Mouse (Mus musculus) hindbrain, embryonic 14.5 days (tissue): ENCODE results near the gene Ndufa13. TPM values are rescaled to one million over a fixed set of nuclear protein-coding genes. Genes with fewer than 3 reads are reported as not detected.
A peak's percentile ranks its signal among the peaks of the same experiment; 100 is the strongest.

ENCODE experiments used
- ATAC-seq: fragments of 200-750 bp; cut with Nextera tagmentation; 2 replicates; pipeline ENCODE4 v1.8.0; 2017; ENCODE audit warnings: moderate number of reproducible peaks, mild to moderate bottlenecking, moderate TSS enrichment, moderate library complexity; ENCODE audit not compliant: low FRiP score
- DNase-seq: peaks from one replicate; pipeline ENCODE4 v3.0.0-alpha.2; 2015; ENCODE audit warnings: low spot score
- H3K27ac ChIP-seq: fragments of 300-500 bp; sonication (generic); 2 replicates; pipeline ENCODE4 v1.5.1; 2014; ENCODE audit warnings: mild to moderate bottlenecking, moderate library complexity
- H3K27me3 ChIP-seq: fragments of 300-500 bp; sonication (generic); 2 replicates; pipeline ENCODE4 v1.6.1; 2014; ENCODE audit warnings: mild to moderate bottlenecking, low read length, mixed read lengths; ENCODE audit not compliant: control insufficient read depth, insufficient read depth
- H3K36me3 ChIP-seq: fragments of 300-500 bp; sonication (generic); replicated peaks from 2 replicates; pipeline ENCODE4 v1.6.1; 2014; ENCODE audit not compliant: control insufficient read depth, insufficient read depth
- H3K4me1 ChIP-seq: fragments of 300-500 bp; sonication (generic); replicated peaks from 2 replicates; pipeline ENCODE4 v1.6.1; 2014; ENCODE audit warnings: antibody characterized with exemption, low read length, mixed read lengths; ENCODE audit not compliant: control insufficient read depth, insufficient read depth
- H3K4me2 ChIP-seq: fragments of 300-500 bp; sonication (generic); replicated peaks from 2 replicates; pipeline ENCODE4 v1.6.1; 2014; ENCODE audit warnings: mild to moderate bottlenecking, moderate library complexity
- H3K4me3 ChIP-seq: fragments of 300-500 bp; sonication (generic); replicated peaks from 2 replicates; pipeline ENCODE4 v1.5.1; 2014; ENCODE audit warnings: mild to moderate bottlenecking, low read length
- H3K9ac ChIP-seq: fragments of 300-500 bp; sonication (generic); 2 replicates; pipeline ENCODE4 v1.6.1; 2014
- H3K9me3 ChIP-seq: fragments of 300-500 bp; sonication (generic); 2 replicates; pipeline ENCODE4 v1.6.1; 2016; ENCODE audit warnings: low read length; ENCODE audit not compliant: control insufficient read depth
- WGBS: fragments of 180-500 bp; shearing (Covaris S2); extraction: QIAGEN DNeasy Blood & Tissue Kit; methylation state at CpG from one replicate; pipeline ENCODE4 v1.1.7; 2014; 5-methylcytosine and 5-hydroxymethylcytosine counted together
- polyA plus RNA-seq: library from polyadenylated mRNA; unstranded; fragments of >200 nt; fragmentation: Nextera tagmentation; extraction: Ambion mirVana; gene quantifications from 2 replicates; pipeline ENCODE4 v1.2.1, GENCODE M21; 2014

Ndufa13 gene
- polyA plus RNA-seq, 1 experiment from 2014 or later = 213 TPM

DNA sequence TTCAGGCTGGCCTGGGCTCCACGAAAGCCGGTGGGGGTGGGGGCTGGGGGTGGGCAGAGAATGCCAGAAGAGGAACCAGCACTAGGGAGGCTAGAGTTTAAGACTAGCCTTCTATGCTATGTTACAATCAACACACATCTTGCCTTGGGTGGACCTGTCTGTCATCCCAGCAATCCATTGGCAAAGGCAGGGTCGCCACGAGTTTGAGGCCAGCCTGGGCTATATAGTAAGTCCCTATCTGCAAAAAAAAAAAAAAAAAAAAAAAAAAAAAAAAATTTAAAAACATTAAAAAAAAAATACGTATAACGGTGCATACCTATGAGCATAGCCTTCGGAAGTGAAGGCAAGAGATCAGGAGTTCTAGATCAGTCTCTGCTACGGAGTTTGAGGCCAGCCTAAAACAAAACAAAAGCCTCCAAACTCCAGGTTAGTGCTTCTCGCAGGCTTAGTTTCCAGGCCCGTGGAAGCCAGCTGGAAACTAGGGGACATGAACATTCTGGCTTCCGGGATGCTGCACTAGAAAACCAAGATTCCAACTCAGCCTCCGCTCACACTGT, 1.4 kb downstream of the Ndufa13 start:
- ATAC-seq = peak; percentile 5; the same call in 1 of the 2 replicates
- Histone ChIP-seq H3K27ac (peak overlapping the region; percentile 93), H3K27me3 (no peaks in the 10 kb centered on the region), H3K9me3 (no peaks in the 10 kb centered on the region), H3K9ac (peak overlapping the region; percentile 77), H3K4me3 (peak overlapping the region; percentile 80), H3K4me1 (peaks cover 25% of the 10 kb centered on the region), H3K36me3 (peaks cover 4% of the 10 kb centered on the region; the same call in 1 of the 2 replicates), H3K4me2 (peak overlapping the region; percentile 99)
- 19% methylated on average over 12 of the region's 12 CpGs for WGBS
- DNase-seq = no peak

DNA sequence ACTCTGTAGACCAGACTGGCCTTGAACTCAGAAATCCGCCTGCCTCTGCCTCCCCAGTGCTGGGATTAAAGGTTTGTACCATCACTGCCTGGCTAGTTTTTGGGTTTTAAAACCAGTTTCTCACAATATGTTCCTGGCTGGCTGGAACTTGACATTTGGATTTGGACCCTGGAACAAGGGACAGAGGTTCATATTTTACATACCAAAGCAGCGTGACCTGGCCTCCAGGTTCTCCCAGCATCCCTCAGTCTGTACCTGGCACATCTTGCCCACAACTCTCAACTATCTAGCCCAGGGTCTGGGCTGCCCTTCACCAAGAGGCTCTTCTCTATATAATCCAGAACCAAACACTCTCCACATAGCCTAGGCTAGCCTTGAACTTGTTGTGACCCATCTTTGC, 2.5 kb downstream of the Ndufa13 start:
- peaks cover 25% of the 10 kb centered on the region for H3K4me1 ChIP-seq
- no peak overlapping the region for H3K9ac ChIP-seq
- H3K27me3 ChIP-seq = no peaks in the 10 kb centered on the region
- WGBS = 95% methylated on average over 2 of the region's 2 CpGs
- DNase-seq (no peak), ATAC-seq (no peak)
- H3K4me2 ChIP-seq = peak overlapping the region; percentile 99; the same call in 1 of the 2 replicates
- no peaks in the 10 kb centered on the region for H3K9me3 ChIP-seq
- H3K36me3 ChIP-seq = peaks cover 4% of the 10 kb centered on the region; the same call in 1 of the 2 replicates
- H3K27ac ChIP-seq = no peak overlapping the region
- no peak overlapping the region for H3K4me3 ChIP-seq

DNA sequence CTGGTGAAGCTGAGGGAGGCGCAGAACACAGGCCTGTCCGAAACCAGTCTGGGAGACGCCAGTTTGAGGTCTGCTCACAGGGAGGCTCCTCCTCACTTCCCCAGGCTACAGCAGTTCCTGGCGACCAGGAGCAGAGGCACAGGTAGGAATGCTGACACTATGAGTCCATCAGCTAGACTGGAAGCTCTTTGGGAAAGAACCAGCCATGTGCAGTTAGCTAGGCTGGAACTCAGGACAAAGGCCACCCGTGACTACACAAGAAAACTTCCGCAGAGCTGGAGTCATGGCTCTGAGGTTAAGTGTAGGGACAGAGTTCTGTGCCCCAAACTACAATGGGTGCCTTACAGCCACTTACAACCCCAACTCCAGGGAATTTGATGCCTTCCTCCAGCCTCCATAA, 4.5 kb downstream of the Ndufa13 start:
- no peak for DNase-seq
- H3K9me3 ChIP-seq = no peaks in the 10 kb centered on the region
- no peak overlapping the region for H3K9ac ChIP-seq
- H3K27ac ChIP-seq = no peak overlapping the region
- H3K4me2 ChIP-seq = no peak overlapping the region
- ATAC-seq = no peak
- peaks cover 20% of the 10 kb centered on the region for H3K36me3 ChIP-seq
- 91% methylated on average over 6 of the region's 6 CpGs for WGBS
- H3K4me3 ChIP-seq = no peak overlapping the region
- H3K4me1 ChIP-seq = peaks cover 16% of the 10 kb centered on the region
- H3K27me3 ChIP-seq = no peaks in the 10 kb centered on the region

DNA sequence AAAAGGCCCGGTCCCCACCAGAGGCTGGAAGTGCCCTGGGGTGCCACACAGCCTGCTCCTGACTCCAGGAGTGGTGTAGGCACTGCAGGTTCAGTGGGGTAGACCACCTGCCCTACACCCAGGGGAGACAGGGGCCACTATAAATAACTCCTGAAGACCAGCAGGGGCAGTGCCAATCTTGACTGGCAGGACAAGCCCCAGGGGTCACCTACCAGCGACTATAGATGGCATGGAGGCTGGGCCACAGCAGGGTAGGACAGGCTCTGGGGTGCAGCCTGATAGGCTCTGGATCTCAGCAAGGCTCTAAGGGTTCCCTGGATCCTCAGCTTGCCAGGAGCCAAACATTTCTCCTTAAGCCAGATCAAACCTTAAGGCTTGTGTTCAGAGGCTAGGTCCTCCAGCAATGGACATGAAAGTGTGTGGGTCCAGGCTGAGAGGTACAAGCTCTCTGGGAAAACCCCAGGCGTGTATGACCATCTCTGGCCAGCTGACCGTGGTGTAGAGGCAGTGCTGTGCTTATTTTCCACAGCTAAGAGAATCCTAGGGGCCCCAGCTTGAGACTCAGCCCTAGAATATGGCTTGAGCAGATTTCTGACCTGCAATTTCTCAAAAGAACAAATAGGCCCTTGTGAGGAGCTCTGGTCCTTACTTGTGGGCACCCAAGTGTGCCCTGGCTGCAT, 6.4 kb downstream of the Ndufa13 start:
- DNase-seq (no peak), ATAC-seq (no peak)
- H3K4me3 ChIP-seq = no peak overlapping the region
- no peaks in the 10 kb centered on the region for H3K27me3 ChIP-seq
- WGBS = 75% methylated on average over 4 of the region's 4 CpGs
- no peak overlapping the region for H3K27ac ChIP-seq
- no peak overlapping the region for H3K9ac ChIP-seq
- H3K4me1 ChIP-seq = peaks cover 16% of the 10 kb centered on the region
- H3K9me3 ChIP-seq = no peaks in the 10 kb centered on the region
- no peak overlapping the region for H3K4me2 ChIP-seq
- peaks cover 26% of the 10 kb centered on the region for H3K36me3 ChIP-seq

DNA sequence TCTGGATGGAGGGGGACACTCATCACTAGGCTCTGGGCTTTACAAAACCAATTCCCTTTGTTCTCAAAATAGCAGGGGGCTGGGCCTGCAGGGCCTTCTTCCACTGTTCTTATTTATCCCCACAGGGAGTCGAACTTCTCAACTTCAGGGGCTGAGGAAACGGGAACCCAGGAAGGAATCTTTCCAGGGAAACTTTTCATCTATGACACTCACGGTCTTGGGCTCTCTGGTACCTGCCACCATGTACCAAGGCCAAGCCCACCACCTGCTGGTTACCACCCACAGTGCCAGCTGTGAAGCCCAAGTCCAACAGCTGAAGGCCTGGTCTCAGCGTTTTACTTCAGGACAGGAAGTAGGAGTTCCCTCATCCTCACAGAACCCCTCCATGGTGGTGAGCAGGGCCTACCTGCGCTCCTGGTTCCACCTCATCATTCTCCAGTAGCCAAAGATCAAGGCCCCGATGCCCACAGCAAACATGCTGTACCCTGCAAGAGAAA, 7.5 kb downstream of the Ndufa13 start:
- Histone ChIP-seq H3K4me2 (no peak overlapping the region), H3K9ac (no peak overlapping the region), H3K4me1 (peaks cover 6% of the 10 kb centered on the region; the same call in 1 of the 2 replicates), H3K27me3 (peaks cover 9% of the 10 kb centered on the region), H3K27ac (no peak overlapping the region), H3K9me3 (no peaks in the 10 kb centered on the region), H3K4me3 (no peak overlapping the region), H3K36me3 (peaks cover 26% of the 10 kb centered on the region)
- DNase-seq (no peak), ATAC-seq (no peak)
- 50% methylated on average over 6 of the region's 6 CpGs for WGBS

DNA sequence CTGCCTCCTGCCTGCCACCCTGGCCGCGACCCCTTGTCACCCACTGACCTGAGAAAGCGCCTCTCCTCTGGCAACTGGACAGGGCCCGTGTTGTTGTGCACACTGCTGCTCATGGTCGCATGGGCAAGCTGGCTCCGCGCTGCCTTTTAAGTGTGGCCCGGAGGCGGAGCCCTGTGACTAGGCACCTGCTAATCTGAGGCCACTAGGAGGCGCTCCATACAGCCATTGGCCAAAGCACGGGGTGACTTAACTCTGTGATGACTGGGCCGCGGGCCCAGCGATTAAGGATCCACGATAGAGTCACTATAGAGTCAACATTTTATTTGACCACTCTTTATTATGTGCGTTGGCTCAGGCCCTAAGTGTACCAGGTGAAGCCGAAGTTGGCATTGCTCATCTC, 8.5 kb downstream of the Ndufa13 start:
- no peaks in the 10 kb centered on the region for H3K9me3 ChIP-seq
- no peak overlapping the region for H3K4me2 ChIP-seq
- no peak for ATAC-seq
- no peak overlapping the region for H3K4me3 ChIP-seq
- WGBS = 28% methylated on average over 17 of the region's 17 CpGs
- no peak overlapping the region for H3K27ac ChIP-seq
- peaks cover 26% of the 10 kb centered on the region for H3K36me3 ChIP-seq
- peak; percentile 48 for DNase-seq
- no peak overlapping the region for H3K9ac ChIP-seq
- peaks cover 7% of the 10 kb centered on the region; the same call in 1 of the 2 replicates for H3K4me1 ChIP-seq
- H3K27me3 ChIP-seq = peaks cover 19% of the 10 kb centered on the region

DNA sequence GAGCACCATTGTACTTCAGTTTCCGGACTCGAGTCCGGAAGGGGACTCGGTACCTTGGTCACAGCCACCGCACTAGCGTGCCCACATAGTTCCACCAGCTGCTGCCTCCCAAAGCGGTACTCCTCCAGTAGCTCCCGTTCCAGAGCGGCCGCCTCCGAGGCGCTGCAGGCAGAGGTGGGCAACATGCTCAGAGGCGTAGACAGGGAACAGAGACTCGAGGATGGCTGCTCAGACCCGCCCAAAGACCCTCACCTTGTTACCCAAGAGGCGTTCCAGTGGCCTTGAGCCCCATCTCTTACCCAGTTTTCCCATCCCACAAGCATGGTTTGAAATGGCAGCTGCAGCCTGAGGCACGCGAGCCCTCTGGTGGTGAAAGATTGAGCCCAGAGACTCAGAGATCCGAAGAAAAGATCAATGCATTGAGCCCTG, 11.5 kb downstream of the Ndufa13 start:
- Histone ChIP-seq H3K4me2 (peak overlapping the region; percentile 29), H3K27me3 (peaks cover 50% of the 10 kb centered on the region), H3K4me1 (peaks cover 22% of the 10 kb centered on the region; the same call in 1 of the 2 replicates), H3K27ac (no peak overlapping the region), H3K4me3 (no peak overlapping the region), H3K36me3 (peaks cover 22% of the 10 kb centered on the region), H3K9ac (no peak overlapping the region), H3K9me3 (no peaks in the 10 kb centered on the region)
- WGBS = 41% methylated on average over 19 of the region's 19 CpGs
- DNase-seq = peak; percentile 73
- no peak for ATAC-seq

DNA sequence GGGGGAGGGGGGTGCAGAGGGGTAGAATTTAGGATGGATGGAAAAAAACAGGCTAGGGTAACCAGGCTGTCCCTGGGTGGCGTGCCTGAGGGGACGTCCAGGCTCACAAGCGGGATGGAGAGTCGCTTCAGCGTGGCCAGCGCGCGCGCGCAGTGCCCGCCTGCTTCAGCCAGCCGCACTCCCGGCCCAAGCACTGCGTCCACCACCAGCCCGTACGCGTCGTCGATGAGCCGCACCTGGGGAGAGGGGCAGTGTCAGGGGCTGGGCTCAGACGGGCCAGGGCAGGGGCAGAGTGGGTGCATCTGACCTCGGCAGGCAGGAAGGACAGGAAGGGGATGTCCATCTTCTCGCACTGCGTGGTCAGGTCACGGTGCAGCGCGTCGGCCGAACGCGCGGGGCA, 13.5 kb downstream of the Ndufa13 start:
- Histone ChIP-seq H3K9me3 (no peaks in the 10 kb centered on the region), H3K36me3 (peaks cover 16% of the 10 kb centered on the region), H3K9ac (no peak overlapping the region), H3K4me3 (peak overlapping the region; percentile 20), H3K4me1 (peaks cover 22% of the 10 kb centered on the region; the same call in 1 of the 2 replicates), H3K4me2 (peak overlapping the region; percentile 41), H3K27me3 (peaks cover 69% of the 10 kb centered on the region), H3K27ac (no peak overlapping the region)
- WGBS = 4% methylated on average over 32 of the region's 32 CpGs
- ATAC-seq (no peak), DNase-seq (no peak)

DNA sequence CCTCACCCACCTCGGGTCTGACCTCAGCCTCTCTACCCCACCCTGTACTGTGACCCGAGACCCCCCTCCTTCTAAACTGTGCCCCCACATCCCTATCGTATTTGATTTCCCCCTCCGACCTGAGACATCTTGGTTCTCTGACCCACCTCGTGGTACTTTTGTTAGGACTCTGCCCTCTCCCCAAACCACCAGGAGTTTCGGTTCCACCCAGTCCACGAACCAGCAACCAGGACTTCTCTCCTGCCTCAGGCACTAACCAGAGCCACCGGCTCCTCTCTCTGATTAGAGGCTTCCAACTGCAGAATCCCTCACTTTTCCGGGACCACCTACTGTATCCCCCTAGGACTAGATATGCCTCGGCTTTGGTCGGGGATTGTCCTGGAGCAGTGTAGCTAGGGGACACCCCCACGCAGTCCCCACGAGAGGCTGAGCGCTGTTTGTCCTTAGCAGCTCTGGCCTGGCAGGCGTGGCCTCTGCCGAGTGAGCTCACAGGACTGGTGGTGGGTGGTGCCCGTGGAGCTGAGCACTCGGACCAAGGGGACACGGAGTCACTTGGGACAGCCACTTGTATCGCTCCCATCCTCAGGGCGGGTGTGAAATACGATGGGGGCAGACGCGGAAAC, 14.0 kb downstream of the Ndufa13 start:
- peaks cover 11% of the 10 kb centered on the region; the same call in 1 of the 2 replicates for H3K36me3 ChIP-seq
- no peaks in the 10 kb centered on the region for H3K9me3 ChIP-seq
- H3K4me2 ChIP-seq = peak overlapping the region; percentile 41
- H3K4me1 ChIP-seq = peaks cover 22% of the 10 kb centered on the region; the same call in 1 of the 2 replicates
- no peak for DNase-seq
- 9% methylated on average over 24 of the region's 24 CpGs for WGBS
- no peak overlapping the region for H3K27ac ChIP-seq
- peak overlapping the region; percentile 20 for H3K4me3 ChIP-seq
- ATAC-seq = no peak
- H3K27me3 ChIP-seq = peaks cover 74% of the 10 kb centered on the region
- H3K9ac ChIP-seq = no peak overlapping the region
